Mouse (Mus musculus) spleen, adult 2 months (tissue): ENCODE results near the gene Fcna.

Source experiments
- CTCF ChIP-seq: fragments of 200-500 bp; IDR thresholded peaks from 2 replicates; pipeline ENCODE4 v1.5.1; 2011; ENCODE audit warnings: mild to moderate bottlenecking, inconsistent platforms; ENCODE audit not compliant: insufficient read depth, insufficient read length, insufficient replicate concordance; ENCODE audit errors: extremely low read depth
- POLR2A ChIP-seq: fragments of 200-500 bp; IDR thresholded peaks from 2 replicates; pipeline ENCODE4 v1.6.1; 2011; ENCODE audit warnings: low read depth, low read length, inconsistent platforms

DNA sequence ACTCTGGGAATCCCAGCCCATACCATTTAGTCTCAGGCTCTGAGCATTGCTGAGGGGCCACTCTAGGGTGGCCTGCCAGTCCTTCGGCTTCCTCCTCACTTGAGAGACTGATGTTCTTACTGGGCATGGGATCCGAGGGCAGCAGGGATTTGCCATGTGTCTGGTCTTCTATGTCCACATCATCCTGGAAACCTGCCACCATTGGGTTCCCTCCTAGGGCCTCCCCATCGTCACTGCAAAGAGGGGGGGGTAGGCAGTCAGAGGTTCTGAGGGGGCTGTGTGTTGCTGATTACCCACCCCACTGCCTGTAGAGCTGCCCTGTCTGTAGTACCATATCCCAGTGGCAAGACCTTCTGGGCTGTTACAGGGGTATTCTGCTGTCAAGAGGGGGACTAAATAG lies 42.2 kb downstream of the Fcna start:
- TF ChIP-seq POLR2A: no peak
- no peak for TF ChIP-seq CTCF
